Mouse (Mus musculus): ENCODE measurements around the gene Prrxl1.

Prrxl1 gene

GRCm38 (mm10) chr14:32599290-32600041 is at the start of gene Prrxl1:
Prrxl1 (plus strand) TSS chr14:32599407.
- no peak for DNase-seq (ENCODE audit: low read depth)

GRCm38 (mm10) chr14:32551854-32552253 is 47.4 kb upstream of the Prrxl1 start:
- DNase-seq (ENCODE audit: low read depth) = no peak

GRCm38 (mm10) chr14:32553198-32553903 is 45.9 kb upstream of the Prrxl1 start:
- no peak for DNase-seq (ENCODE audit: low read depth)

GRCm38 (mm10) chr14:32554860-32555526 is 44.2 kb upstream of the Prrxl1 start:
- no peak for DNase-seq (ENCODE audit: low read depth)

- DNase-seq (ENCODE audit: low read depth) = no peak
These were observed 37.8 kb upstream of the Prrxl1 start for GRCm38 (mm10) chr14:32561428-32561827.

GRCm38 (mm10) chr14:32563661-32564060 is 35.5 kb upstream of the Prrxl1 start:
- no peak for DNase-seq (ENCODE audit: low read depth)

GRCm38 (mm10) chr14:32572519-32572918 is 26.7 kb upstream of the Prrxl1 start:
- no peak for DNase-seq (ENCODE audit: low read depth)

GRCm38 (mm10) chr14:32578420-32578819 is 20.8 kb upstream of the Prrxl1 start:
- DNase-seq (ENCODE audit: low read depth) = no peak

GRCm38 (mm10) chr14:32583696-32584095 is 15.5 kb upstream of the Prrxl1 start:
- DNase-seq (ENCODE audit: low read depth) = no peak

GRCm38 (mm10) chr14:32587013-32587784 is 12.0 kb upstream of the Prrxl1 start:
- peak; percentile 88 for DNase-seq (ENCODE audit: low read depth)

GRCm38 (mm10) chr14:32590377-32590776 is 8.8 kb upstream of the Prrxl1 start:
- DNase-seq (ENCODE audit: low read depth) = no peak

- peak; percentile 58 for DNase-seq (ENCODE audit: low read depth)
These were observed 1.7 kb upstream of the Prrxl1 start for GRCm38 (mm10) chr14:32597232-32598231.

GRCm38 (mm10) chr14:32598437-32599219 is 579 bp upstream of the Prrxl1 start:
- no peak for DNase-seq (ENCODE audit: low read depth)

- no peak for DNase-seq (ENCODE audit: low read depth)
These were observed 903 bp downstream of the Prrxl1 start for GRCm38 (mm10) chr14:32600110-32600509.

GRCm38 (mm10) chr14:32605508-32605907 is 6.3 kb downstream of the Prrxl1 start:
- peak; percentile 11 for DNase-seq (ENCODE audit: low read depth)

- DNase-seq (ENCODE audit: low read depth) = no peak
These were observed 7.1 kb downstream of the Prrxl1 start for GRCm38 (mm10) chr14:32606316-32606715.

GRCm38 (mm10) chr14:32609392-32609791 is 10.2 kb downstream of the Prrxl1 start:
- DNase-seq (ENCODE audit: low read depth) = no peak

GRCm38 (mm10) chr14:32617253-32617652 is 18.0 kb downstream of the Prrxl1 start:
- no peak for DNase-seq (ENCODE audit: low read depth)

- DNase-seq (ENCODE audit: low read depth) = no peak
These were observed 25.0 kb downstream of the Prrxl1 start for GRCm38 (mm10) chr14:32624245-32624644.

- no peak for DNase-seq (ENCODE audit: low read depth)
These were observed 25.6 kb downstream of the Prrxl1 start for GRCm38 (mm10) chr14:32624811-32625210.
